Comparison of ENCODE assay signal across 29 mouse cellular contexts in genomic region chr1:63916907-63917650, GRCm38 (mm10).
DNase-seq lines count a peak whose midpoint lies in the region; ATAC-seq lines count a peak whose summit lies in the region.
"Had no signal": no experiment of that assay in that cellular context is flagged by ENCODE, and none has a peak within 500 bp of the region (broad histone marks: within the 10 kb centered on the region; RNA-seq: fewer than 3 reads in every experiment).

No protein-coding gene starts in this region.

- WGBS in embryonic facial prominence, embryonic 14.5 days = 76% methylated on average over 7 of the region's 7 CpGs
- 91% methylated on average over 7 of the region's 7 CpGs for WGBS in embryonic facial prominence, embryonic 10.5 days
- 78% methylated on average over 7 of the region's 7 CpGs for WGBS in forebrain, embryonic 15.5 days

- H3K27ac ChIP-seq in embryonic facial prominence, embryonic 14.5 days (replicated peaks; ENCODE audit: low read depth, low read length) = no peak overlapping the region
- H3K27ac ChIP-seq in embryonic facial prominence, embryonic 10.5 days (replicated peaks) = no peak overlapping the region
- no peak overlapping the region for H3K27ac ChIP-seq in forebrain, embryonic 15.5 days (replicated peaks)
- H3K27ac ChIP-seq: embryonic facial prominence, embryonic 15.5 days; forebrain, embryonic 12.5 days; gastrocnemius, adult 2 months; heart, embryonic 15.5 days; hindbrain, embryonic 14.5 days had no signal

- no peaks in the 10 kb centered on the region for H3K9me3 ChIP-seq in embryonic facial prominence, embryonic 14.5 days (ENCODE audit: control insufficient read depth, low read length)
- no peaks in the 10 kb centered on the region for H3K9me3 ChIP-seq in embryonic facial prominence, embryonic 10.5 days
- no peaks in the 10 kb centered on the region for H3K9me3 ChIP-seq in forebrain, embryonic 15.5 days
- H3K9me3 ChIP-seq: embryonic facial prominence, embryonic 15.5 days; forebrain, embryonic 12.5 days; heart, embryonic 12.5 days; heart, embryonic 15.5 days had no signal

- no peak overlapping the region for H3K4me2 ChIP-seq in embryonic facial prominence, embryonic 14.5 days (ENCODE audit: low read depth, low read length)
- no peak overlapping the region for H3K4me2 ChIP-seq in forebrain, embryonic 15.5 days (replicated peaks)
- H3K4me2 ChIP-seq: embryonic facial prominence, embryonic 15.5 days; forebrain, embryonic 12.5 days; heart, embryonic 12.5 days; heart, embryonic 15.5 days; hindbrain, embryonic 14.5 days had no signal

- no peaks in the 10 kb centered on the region for H3K27me3 ChIP-seq in embryonic facial prominence, embryonic 14.5 days (replicated peaks; ENCODE audit: control insufficient read depth, insufficient read depth, low read length)
- H3K27me3 ChIP-seq in embryonic facial prominence, embryonic 10.5 days (replicated peaks; ENCODE audit: low read depth, poor library complexity, severe bottlenecking) = no peaks in the 10 kb centered on the region
- no peaks in the 10 kb centered on the region for H3K27me3 ChIP-seq in forebrain, embryonic 15.5 days
- H3K27me3 ChIP-seq: embryonic facial prominence, embryonic 15.5 days; forebrain, embryonic 12.5 days had no signal

- H3K36me3 ChIP-seq in embryonic facial prominence, embryonic 14.5 days (ENCODE audit: control insufficient read depth, insufficient read depth, low read length) = no peaks in the 10 kb centered on the region
- no peaks in the 10 kb centered on the region for H3K36me3 ChIP-seq in embryonic facial prominence, embryonic 10.5 days (replicated peaks)
- no peaks in the 10 kb centered on the region for H3K36me3 ChIP-seq in forebrain, embryonic 15.5 days
- H3K36me3 ChIP-seq: embryonic facial prominence, embryonic 15.5 days; forebrain, embryonic 12.5 days; heart, embryonic 12.5 days; heart, embryonic 15.5 days had no signal

- no peak overlapping the region for H3K4me3 ChIP-seq in embryonic facial prominence, embryonic 14.5 days (ENCODE audit: low read depth, low read length)
- H3K4me3 ChIP-seq in embryonic facial prominence, embryonic 10.5 days = no peak overlapping the region
- no peak overlapping the region for H3K4me3 ChIP-seq in forebrain, embryonic 15.5 days
- H3K4me3 ChIP-seq: embryonic facial prominence, embryonic 15.5 days; erythroblast, embryonic 14.5 days; forebrain, embryonic 12.5 days; gastrocnemius, adult 2 months; heart, embryonic 12.5 days; heart, embryonic 15.5 days had no signal

- no peak for ATAC-seq in embryonic facial prominence, embryonic 14.5 days (ENCODE audit: low read depth)
- no peak for ATAC-seq in forebrain, embryonic 15.5 days (replicated peaks)
- no peak for ATAC-seq in erythroblast, adult 5-6 weeks (replicated peaks; ENCODE audit: low FRiP score, poor library complexity, severe bottlenecking)
- ATAC-seq: CD4-positive, CD25-positive, alpha-beta regulatory T cell, adult 4 months; forebrain, embryonic 16.5 days; intestine, postnatal 0 days had no signal

- peak; percentile 56 for DNase-seq in embryonic facial prominence, embryonic 14.5 days (ENCODE audit: low spot score)
- DNase-seq in embryonic facial prominence, embryonic 10.5 days (ENCODE audit: low spot score) = no peak
- peak; percentile 60 for DNase-seq in 3T3-L1 (ENCODE audit: low read depth, low spot score)
- DNase-seq in Muller cell, postnatal 12 days (ENCODE audit: inconsistent ontology term) = peak; percentile 25
- DNase-seq: adrenal gland, adult 2 months; adrenal gland, postnatal 14 days; B cell, adult 2 months; cerebellum, adult 11 months; cerebellum, adult 8-10 months; cerebellum, postnatal 10 days; cerebellum, postnatal 36 days; embryo, embryonic 11 days; gastrocnemius, adult 2 months; gastrocnemius, postnatal 14 days; heart, adult 18-20 months; heart, postnatal 10 days; heart, postnatal 4 days; kidney, adult 2 months had no signal

- H3K4me1 ChIP-seq in embryonic facial prominence, embryonic 14.5 days (ENCODE audit: control insufficient read depth, insufficient read depth, low read length) = no peaks in the 10 kb centered on the region
- H3K4me1 ChIP-seq in embryonic facial prominence, embryonic 10.5 days = peaks cover 10% of the 10 kb centered on the region
- no peaks in the 10 kb centered on the region for H3K4me1 ChIP-seq in forebrain, embryonic 15.5 days
- H3K4me1 ChIP-seq: embryonic facial prominence, embryonic 15.5 days; forebrain, embryonic 12.5 days; heart, embryonic 15.5 days had no signal

- no peak overlapping the region for H3K9ac ChIP-seq in embryonic facial prominence, embryonic 14.5 days (ENCODE audit: low read depth, low read length)
- no peak overlapping the region for H3K9ac ChIP-seq in forebrain, embryonic 15.5 days (replicated peaks)
- H3K9ac ChIP-seq: embryonic facial prominence, embryonic 15.5 days; forebrain, embryonic 12.5 days; heart, embryonic 12.5 days; heart, embryonic 15.5 days; hindbrain, embryonic 14.5 days had no signal
